Mouse (Mus musculus) frontal cortex, postnatal 36 days (tissue): ENCODE results near the gene Faf1.

Source experiments
- DNase-seq, 2 experiments: peaks; one replicate each; pipeline ENCODE4 v3.0.0; 2022; ENCODE audit warnings: low spot score in 2 of 2

Faf1 gene

GRCm38 (mm10) chr4:109676218-109677215 lies at the start of gene Faf1:
Gene Faf1, plus strand, starts transcription at chr4:109676588.
- DNase-seq: peak; percentile 98

GRCm38 (mm10) chr4:109630215-109630614 lies 46.2 kb upstream of the Faf1 start:
- no peak for DNase-seq

GRCm38 (mm10) chr4:109631029-109631428 lies 45.4 kb upstream of the Faf1 start:
- peak; percentile 3 to 17 for DNase-seq

DNA sequence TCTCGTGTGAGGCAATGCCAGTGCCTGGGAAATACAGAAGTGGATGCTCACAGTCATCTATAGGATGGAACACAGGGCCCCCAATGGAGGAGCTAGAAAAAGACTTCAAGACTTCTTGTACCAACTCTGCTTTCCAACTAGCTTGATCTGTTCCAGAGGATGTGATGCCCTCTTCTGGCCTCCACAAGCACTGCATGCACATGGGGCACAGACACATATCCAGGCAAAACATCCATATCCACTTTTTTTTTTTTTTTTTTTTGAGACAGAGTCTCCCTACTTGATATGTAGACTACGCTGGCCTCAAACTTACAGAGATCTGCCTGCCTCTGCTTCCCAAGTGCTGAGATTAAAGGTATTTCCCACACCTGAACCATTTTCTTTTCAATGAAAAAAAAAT lies 41.4 kb upstream of the Faf1 start:
- no peak for DNase-seq

GRCm38 (mm10) chr4:109639356-109639755 lies 37.0 kb upstream of the Faf1 start:
- no peak for DNase-seq

DNA sequence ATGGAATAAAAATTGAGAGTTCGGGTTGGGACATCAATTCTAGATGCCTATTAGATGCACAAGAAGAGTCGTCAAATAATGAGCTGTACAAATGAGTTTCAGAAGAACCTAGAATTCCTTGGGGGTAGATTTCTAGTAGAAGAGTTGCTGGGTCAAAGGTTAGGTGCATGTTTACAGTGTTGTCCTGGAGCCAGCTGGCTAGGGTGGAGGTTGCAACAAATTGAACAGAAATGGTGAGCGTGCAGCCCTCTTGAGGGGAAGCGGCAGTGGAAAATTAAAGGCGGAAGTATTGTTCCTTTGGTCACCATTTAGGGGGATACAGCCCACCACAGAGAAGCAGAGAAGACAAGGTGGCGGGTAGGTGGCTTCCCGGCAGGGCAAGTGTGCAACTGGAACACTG lies 36.2 kb upstream of the Faf1 start:
- no peak for DNase-seq

- no peak for DNase-seq
Observed at GRCm38 (mm10) chr4:109641451-109641850, 34.9 kb upstream of the Faf1 start.

- DNase-seq: no peak
Observed at GRCm38 (mm10) chr4:109647281-109647680, 29.1 kb upstream of the Faf1 start.

GRCm38 (mm10) chr4:109649331-109649730 lies 27.1 kb upstream of the Faf1 start:
- DNase-seq: no peak

GRCm38 (mm10) chr4:109653251-109653650 lies 23.1 kb upstream of the Faf1 start:
- no peak for DNase-seq

GRCm38 (mm10) chr4:109654701-109655100 lies 21.7 kb upstream of the Faf1 start:
- DNase-seq: no peak

- DNase-seq: no peak
Observed at GRCm38 (mm10) chr4:109655738-109656137, 20.6 kb upstream of the Faf1 start.

- DNase-seq: no peak
Observed at GRCm38 (mm10) chr4:109656301-109656700, 20.1 kb upstream of the Faf1 start.

DNA sequence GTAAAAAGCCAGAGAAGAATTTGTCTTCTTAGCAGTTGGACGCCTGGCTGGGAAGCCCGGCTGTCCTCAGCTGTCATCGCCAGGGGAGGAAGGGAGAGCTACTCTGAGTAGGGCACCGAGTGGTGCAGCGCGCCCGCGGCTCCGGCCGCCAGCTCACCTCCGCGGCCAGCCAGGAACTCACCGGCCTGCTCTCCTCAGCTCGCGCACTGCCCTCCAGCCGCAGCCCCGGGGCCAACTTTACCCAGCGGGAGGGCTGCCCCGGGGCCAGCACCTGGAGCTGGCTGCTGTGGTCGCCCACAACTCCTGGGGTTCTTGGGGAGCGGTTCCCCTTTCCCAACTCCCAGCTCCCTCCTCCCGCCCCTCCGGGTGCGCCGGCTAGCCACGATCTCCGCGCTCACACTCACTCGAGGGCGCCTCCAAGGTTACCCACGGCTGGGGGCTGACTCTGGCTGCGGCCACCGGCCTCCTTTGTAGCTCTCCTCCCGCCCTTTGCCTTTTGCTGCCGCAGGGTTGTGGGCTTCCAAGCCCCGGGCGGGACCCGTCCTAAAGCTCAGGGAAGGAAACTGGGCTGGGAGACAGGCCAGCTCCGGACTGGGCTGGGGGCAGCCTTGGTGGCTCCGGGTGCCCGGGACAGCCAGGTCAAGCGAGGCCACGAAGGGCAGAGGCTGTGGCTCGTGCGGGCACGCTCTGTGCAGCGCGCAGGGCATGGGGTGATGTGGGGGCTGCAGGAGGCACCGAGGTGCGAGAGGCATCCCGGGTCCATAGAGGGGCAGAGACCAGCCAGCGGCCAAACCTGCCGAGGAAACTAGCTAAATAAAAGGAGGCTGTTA lies 19.2 kb upstream of the Faf1 start:
- DNase-seq: no peak

GRCm38 (mm10) chr4:109657851-109658500 lies 18.4 kb upstream of the Faf1 start:
- no peak for DNase-seq

DNA sequence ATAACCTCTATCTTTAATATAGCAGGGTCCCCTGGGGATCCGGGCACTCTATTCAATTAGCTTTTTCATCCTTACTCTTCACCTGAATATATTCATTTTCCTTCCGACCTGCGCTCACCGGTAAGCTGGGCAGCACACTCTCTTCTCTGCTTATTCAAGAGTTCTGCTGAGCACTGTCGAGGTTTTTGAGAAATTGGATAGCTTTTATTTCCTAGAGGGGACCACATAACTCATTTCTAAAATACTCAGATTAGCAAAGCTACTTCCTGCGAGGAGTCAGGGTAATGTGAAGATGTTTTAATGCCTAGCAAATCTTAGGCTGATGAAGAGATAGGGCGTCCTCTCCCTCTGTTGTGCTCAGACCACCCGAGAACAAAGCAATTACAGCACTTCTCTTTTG lies 17.6 kb upstream of the Faf1 start:
- no peak for DNase-seq

DNA sequence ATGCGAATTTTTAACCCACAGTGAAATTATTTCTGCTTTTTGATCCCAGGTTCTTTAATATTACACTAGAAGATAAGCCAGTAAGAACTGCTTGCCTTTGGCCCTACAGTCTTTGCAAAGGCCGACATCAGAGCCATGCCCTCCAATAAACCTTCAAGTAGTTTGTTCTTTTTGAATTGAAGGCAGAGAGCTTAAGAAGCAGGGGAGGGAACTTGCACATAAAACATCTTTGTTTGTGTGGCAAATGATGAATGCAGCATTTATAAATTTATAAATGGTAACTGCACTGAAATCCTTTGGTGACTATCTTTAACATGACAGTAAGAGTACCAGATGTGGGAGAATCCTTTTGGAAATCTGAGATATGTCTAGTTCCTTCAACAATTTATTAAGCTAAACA lies 16.8 kb upstream of the Faf1 start:
- DNase-seq: no peak

DNA sequence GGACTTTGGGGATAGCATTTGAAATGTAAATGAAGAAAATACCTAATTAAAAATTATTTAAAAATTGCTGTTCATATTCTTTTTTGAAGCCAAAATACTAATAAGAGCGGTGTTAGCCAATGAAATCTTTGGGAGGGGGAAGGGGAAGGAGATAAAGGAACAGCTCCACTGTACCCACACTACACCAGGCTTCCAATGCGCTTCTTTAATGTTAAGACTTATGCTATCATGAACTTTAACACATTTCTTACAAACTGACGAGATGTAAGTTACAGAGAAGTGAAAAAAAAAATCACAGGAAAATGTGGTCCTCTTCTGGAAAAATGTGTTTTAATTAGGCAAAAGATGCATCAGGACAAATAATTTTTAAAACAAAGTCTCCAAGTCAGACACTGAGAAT lies 15.8 kb upstream of the Faf1 start:
- DNase-seq: no peak

DNA sequence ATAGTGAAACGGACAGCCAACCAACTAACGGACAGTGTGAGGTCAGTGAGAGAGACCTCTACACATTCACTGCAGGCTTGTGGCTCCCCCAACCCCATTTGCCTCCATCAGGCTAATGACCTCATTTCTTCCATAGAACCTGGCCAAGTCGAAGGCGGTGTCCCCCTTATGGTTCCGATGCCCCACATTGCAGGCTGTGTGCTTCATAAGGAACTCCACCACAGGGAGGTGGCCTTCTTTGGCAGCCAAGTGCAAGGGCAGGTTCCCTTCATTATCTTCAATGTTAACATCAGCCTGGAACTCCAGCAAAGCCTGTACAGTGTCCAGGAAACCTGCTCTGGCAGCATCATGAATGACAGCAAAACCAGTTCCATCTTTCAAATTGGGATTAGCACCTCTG lies 15.2 kb upstream of the Faf1 start:
- no peak for DNase-seq

DNA sequence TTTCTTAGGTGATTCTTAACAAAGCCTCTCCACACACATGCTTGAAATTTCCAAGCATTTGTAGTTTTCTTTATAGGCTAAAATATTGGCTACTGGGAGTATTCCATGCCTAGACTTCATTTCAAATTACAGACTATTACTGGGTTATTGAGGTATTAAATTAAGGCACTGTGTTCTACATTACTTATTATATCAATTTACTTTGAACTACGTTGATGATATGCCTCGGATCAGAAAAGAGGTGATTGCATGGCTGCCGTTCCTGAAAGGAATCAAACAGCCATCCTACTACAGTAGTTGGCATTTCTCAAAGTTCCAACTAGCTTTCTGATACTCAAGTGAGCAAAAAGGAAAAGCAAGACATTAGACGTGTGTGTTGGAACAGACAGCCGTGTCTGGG lies 14.1 kb upstream of the Faf1 start:
- DNase-seq: no peak

- no peak for DNase-seq
Observed at GRCm38 (mm10) chr4:109664091-109664490, 12.3 kb upstream of the Faf1 start.
